Mouse (Mus musculus) gastrocnemius, adult 2 months (tissue): ENCODE measurements around the gene Uvrag. TPM values are rescaled to one million over a fixed set of nuclear protein-coding genes. Genes with fewer than 3 reads are reported as not detected.

Experiments
- DNase-seq: peaks from one replicate; pipeline ENCODE4 v3.0.0; 2022
- H3K27ac ChIP-seq: fragments of 200-600 bp; 2 replicates; pipeline ENCODE4 v1.8.1; 2022; ENCODE audit warnings: mild to moderate bottlenecking
- H3K4me3 ChIP-seq: fragments of 200-600 bp; 2 replicates; pipeline ENCODE4 v1.8.1; 2022; ENCODE audit warnings: mild to moderate bottlenecking, moderate library complexity
- CTCF ChIP-seq: fragments of 200-600 bp; IDR thresholded peaks from 2 replicates; pipeline ENCODE4 v1.8.1; 2022; ENCODE audit warnings: antibody characterized with exemption, mild to moderate bottlenecking, moderate library complexity
- intact Hi-C: fragments of 180-260 bp; cut with DNase I; formaldehyde crosslinking; loops from one replicate; pipeline ENCODE4 v1.15.1; 2025
- total RNA-seq, 2 experiments: library from RNA; stranded (reverse); gene quantifications; 2 replicates each; pipeline ENCODE4 v1.2.3; 2021

Uvrag gene
- total RNA-seq, 2 experiments from 2014 or later = 8.6 to 9.2 TPM

- no peak for DNase-seq
- Histone ChIP-seq H3K27ac (peak overlapping the region; percentile 43; the same call in 1 of the 2 replicates), H3K4me3 (no peak overlapping the region)
- intact Hi-C loops = no loop called here
- no peak for TF ChIP-seq CTCF
These were observed 12.7 kb downstream of the Uvrag start for GRCm38 (mm10) chr7:99128020-99128950.

- Histone ChIP-seq H3K4me3 (no peak overlapping the region), H3K27ac (peak overlapping the region; percentile 13; the same call in 1 of the 2 replicates)
- no peak for TF ChIP-seq CTCF
- DNase-seq = peak; percentile 53
- intact Hi-C loops = no loop called here
These were observed 14.9 kb downstream of the Uvrag start for GRCm38 (mm10) chr7:99126057-99126456.

GRCm38 (mm10) chr7:99122651-99123050 is 18.3 kb downstream of the Uvrag start:
- intact Hi-C loops = no loop called here
- Histone ChIP-seq H3K27ac (no peak overlapping the region), H3K4me3 (no peak overlapping the region)
- DNase-seq = no peak
- TF ChIP-seq CTCF = no peak

GRCm38 (mm10) chr7:99120865-99121521 is 19.9 kb downstream of the Uvrag start:
- no peak for TF ChIP-seq CTCF
- Histone ChIP-seq H3K4me3 (no peak overlapping the region), H3K27ac (no peak overlapping the region)
- intact Hi-C loops = no loop called here
- DNase-seq = no peak

GRCm38 (mm10) chr7:99120082-99120481 is 20.9 kb downstream of the Uvrag start:
- no peak for DNase-seq
- no peak for TF ChIP-seq CTCF
- no peak overlapping the region for H3K27ac ChIP-seq
- no peak overlapping the region for H3K4me3 ChIP-seq
- intact Hi-C loops = no loop called here

GRCm38 (mm10) chr7:99116781-99117180 is 24.2 kb downstream of the Uvrag start:
- no peak for DNase-seq
- no peak overlapping the region for H3K4me3 ChIP-seq
- TF ChIP-seq CTCF = no peak
- H3K27ac ChIP-seq = no peak overlapping the region
- intact Hi-C loops = no loop called here

GRCm38 (mm10) chr7:99114006-99114726 is 26.8 kb downstream of the Uvrag start:
- H3K4me3 ChIP-seq = no peak overlapping the region
- intact Hi-C loops = no loop called here
- no peak for TF ChIP-seq CTCF
- H3K27ac ChIP-seq = no peak overlapping the region
- DNase-seq = no peak

GRCm38 (mm10) chr7:99107566-99107965 is 33.4 kb downstream of the Uvrag start:
- no peak for DNase-seq
- TF ChIP-seq CTCF = peak; percentile 81
- Histone ChIP-seq H3K27ac (no peak overlapping the region), H3K4me3 (no peak overlapping the region)
- intact Hi-C loops = no loop called here

- DNase-seq = no peak
- Histone ChIP-seq H3K27ac (0 out of 2 replicates have a peak overlapping the region, but pooled peaks have one; percentile 20), H3K4me3 (no peak overlapping the region)
- no peak for TF ChIP-seq CTCF
- intact Hi-C loops = loop anchor here (1.0 kb wide), 1 partner anchor 45 kb away; no protein-coding TSS in a partner anchor
These were observed 34.1 kb downstream of the Uvrag start for GRCm38 (mm10) chr7:99106714-99107270.

- intact Hi-C loops = no loop called here
- H3K4me3 ChIP-seq = no peak overlapping the region
- no peak overlapping the region for H3K27ac ChIP-seq
- DNase-seq = no peak
- TF ChIP-seq CTCF = no peak
These were observed 39.0 kb downstream of the Uvrag start for GRCm38 (mm10) chr7:99101767-99102593.

GRCm38 (mm10) chr7:99101076-99101475 is 39.9 kb downstream of the Uvrag start:
- H3K4me3 ChIP-seq = no peak overlapping the region
- no peak for DNase-seq
- TF ChIP-seq CTCF = no peak
- H3K27ac ChIP-seq = no peak overlapping the region
- intact Hi-C loops = no loop called here
